Mouse (Mus musculus) CH12.LX (cell line): Measurements from ENCODE around the gene Spata7.

Source experiments
- CTCF ChIP-seq, 2 experiments: IDR thresholded peaks in 1 of 2; conservative IDR thresholded peaks in 1 of 2; 2 replicates each; pipeline ENCODE4 v1.5.1; 2011 to 2012; ENCODE audit warnings: low read depth in 2 of 2, low read length in 2 of 2, improper control_type of control experiment in 1 of 2, inconsistent platforms in 1 of 2, mild to moderate bottlenecking in 1 of 2, moderate library complexity in 1 of 2
- EP300 ChIP-seq: IDR thresholded peaks from 2 replicates; pipeline ENCODE4 v1.6.1; 2011; ENCODE audit warnings: low read length, improper control_type of control experiment
- HCFC1 ChIP-seq: IDR thresholded peaks from 2 replicates; pipeline ENCODE4 v1.6.1; 2012; ENCODE audit warnings: low read depth, mild to moderate bottlenecking, inconsistent platforms, low read length, improper control_type of control experiment
- MAFK ChIP-seq: IDR thresholded peaks from 2 replicates; pipeline ENCODE4 v1.6.1; 2011; ENCODE audit warnings: low read length, improper control_type of control experiment; ENCODE audit not compliant: insufficient replicate concordance
- MEF2A ChIP-seq: IDR thresholded peaks from 2 replicates; pipeline ENCODE4 v1.6.1; 2014; ENCODE audit warnings: low read depth, mild to moderate bottlenecking, inconsistent platforms, low read length, improper control_type of control experiment, borderline replicate concordance
- MYC ChIP-seq: IDR thresholded peaks from 2 replicates; pipeline ENCODE4 v1.6.1; 2011; ENCODE audit warnings: low read depth, mild to moderate bottlenecking, improper control_type of control experiment, low read length
- NRF1 ChIP-seq: IDR thresholded peaks from 2 replicates; pipeline ENCODE4 v1.6.1; 2014; ENCODE audit warnings: low read depth, mild to moderate bottlenecking, inconsistent platforms, low read length, improper control_type of control experiment, moderate library complexity
- POLR2A ChIP-seq: IDR thresholded peaks from 2 replicates; pipeline ENCODE4 v1.6.1; 2011; ENCODE audit warnings: low read depth, mild to moderate bottlenecking, improper control_type of control experiment, low read length
- TBP ChIP-seq: conservative IDR thresholded peaks from 2 replicates; pipeline ENCODE4 v1.6.1; 2011; ENCODE audit warnings: low read depth, low read length, improper control_type of control experiment
- USF1 ChIP-seq: IDR thresholded peaks from 2 replicates; pipeline ENCODE4 v1.6.1; 2014; ENCODE audit warnings: low read depth, mild to moderate bottlenecking, inconsistent platforms, low read length, improper control_type of control experiment
- USF2 ChIP-seq: conservative IDR thresholded peaks from 2 replicates; pipeline ENCODE4 v1.6.1; 2011; ENCODE audit warnings: low read depth, low read length, improper control_type of control experiment
- ZMIZ1 ChIP-seq: IDR thresholded peaks from 2 replicates; pipeline ENCODE4 v1.6.1; 2012; ENCODE audit warnings: low read depth, mild to moderate bottlenecking, inconsistent platforms, low read length, improper control_type of control experiment

GRCm38 (mm10) chr12:98714757-98715156 is 86.8 kb downstream of the Spata7 start:
- no peak for TF ChIP-seq CTCF (conservative IDR thresholded peaks at IDR 0.05 in 1 of 2, IDR thresholded peaks at IDR 0.05 in 1 of 2; ENCODE audit: low read depth in 2 of 2, low read length in 2 of 2)
- no peak for TF ChIP-seq MAFK
- no peak for TF ChIP-seq MEF2A
- TF ChIP-seq POLR2A = no peak
- TF ChIP-seq MYC = no peak
- TF ChIP-seq ZMIZ1 = no peak
- no peak for TF ChIP-seq NRF1
- TF ChIP-seq TBP = no peak
- no peak for TF ChIP-seq HCFC1
- TF ChIP-seq EP300 = no peak
- TF ChIP-seq USF2 = no peak
- TF ChIP-seq USF1 = no peak
